Mouse (Mus musculus) thymus, adult 2 months (tissue): ENCODE measurements around the gene Grip1. TPM values are rescaled to one million over a fixed set of nuclear protein-coding genes. Genes with fewer than 3 reads are reported as not detected.

Source experiments
- DNase-seq: peaks from one replicate; pipeline ENCODE4 v3.0.0; 2021
- H3K27ac ChIP-seq: fragments of 200-500 bp; 2 replicates; pipeline ENCODE4 v1.5.1; 2012; ENCODE audit warnings: low read length, control low read depth; ENCODE audit not compliant: control insufficient read depth, insufficient read depth
- H3K27me3 ChIP-seq: fragments of 200-500 bp; 2 replicates; pipeline ENCODE4 v1.6.1; 2012; ENCODE audit warnings: mild to moderate bottlenecking, low read length, moderate library complexity, mixed read lengths; ENCODE audit not compliant: control insufficient read depth, insufficient read depth
- H3K36me3 ChIP-seq: fragments of 200-500 bp; 2 replicates; pipeline ENCODE4 v1.6.1; 2012; ENCODE audit warnings: mild to moderate bottlenecking, low read length, moderate library complexity; ENCODE audit not compliant: control insufficient read depth, insufficient read depth
- H3K4me1 ChIP-seq: fragments of 200-500 bp; replicated peaks from 2 replicates; pipeline ENCODE4 v1.6.1; 2012; ENCODE audit warnings: low read length; ENCODE audit not compliant: control insufficient read depth, insufficient read depth
- H3K4me3 ChIP-seq: fragments of 200-500 bp; 2 replicates; pipeline ENCODE4 v1.5.1; 2012; ENCODE audit warnings: mild to moderate bottlenecking, low read length, control low read depth, moderate library complexity; ENCODE audit not compliant: control insufficient read depth, insufficient read depth
- CTCF ChIP-seq: fragments of 200-500 bp; IDR thresholded peaks from 2 replicates; pipeline ENCODE4 v1.5.1; 2012; ENCODE audit warnings: mild to moderate bottlenecking, control low read depth, low read length, moderate library complexity, borderline replicate concordance; ENCODE audit not compliant: control insufficient read depth, poor library complexity, insufficient read depth; ENCODE audit errors: extremely low read depth
- POLR2A ChIP-seq: fragments of 200-500 bp; IDR thresholded peaks from 2 replicates; pipeline ENCODE4 v1.6.1; 2012; ENCODE audit warnings: mild to moderate bottlenecking, low read length, control low read depth, moderate library complexity; ENCODE audit not compliant: control insufficient read depth, poor library complexity, insufficient read depth; ENCODE audit errors: extremely low read depth
- WGBS: fragments of 180-500 bp; shearing (Covaris S2); methylation state at CpG from one replicate; pipeline ENCODE4 v1.1.7; 2018; 5-methylcytosine and 5-hydroxymethylcytosine counted together
- polyA plus RNA-seq: library from polyadenylated mRNA; depleted of rRNA; stranded (reverse); fragments of >200 nt; gene quantifications from 2 replicates; pipeline ENCODE4 v1.2.3, GENCODE M21; 2012

The Grip1 gene
- polyA plus RNA-seq, 1 experiment = 0.47 TPM

GRCm38 (mm10) chr10:119927963-119928362 is 474.3 kb downstream of the Grip1 start:
- DNase-seq = no peak
- Histone ChIP-seq H3K27me3 (no peaks in the 10 kb centered on the region), H3K4me3 (no peak overlapping the region), H3K36me3 (no peaks in the 10 kb centered on the region), H3K4me1 (no peaks in the 10 kb centered on the region), H3K27ac (no peak overlapping the region)
- TF ChIP-seq CTCF (no peak), POLR2A (no peak)
- 83% methylated on average over 5 of the region's 5 CpGs for WGBS

- TF ChIP-seq CTCF (no peak), POLR2A (no peak)
- H3K4me1 ChIP-seq = no peaks in the 10 kb centered on the region
- no peak overlapping the region for H3K4me3 ChIP-seq
- no peaks in the 10 kb centered on the region for H3K36me3 ChIP-seq
- H3K27me3 ChIP-seq = no peaks in the 10 kb centered on the region
- DNase-seq = no peak
- WGBS = 89% methylated on average over 2 of the region's 2 CpGs
- no peak overlapping the region for H3K27ac ChIP-seq
Measured at GRCm38 (mm10) chr10:119928921-119929320, 475.3 kb downstream of the Grip1 start.

GRCm38 (mm10) chr10:119932794-119933193 is 479.2 kb downstream of the Grip1 start:
- H3K27ac ChIP-seq = no peak overlapping the region
- 78% methylated on average over 4 of the region's 4 CpGs for whole genome bisulfite sequencing

GRCm38 (mm10) chr10:119933362-119933761 is 479.7 kb downstream of the Grip1 start:
- no peaks in the 10 kb centered on the region for H3K27me3 ChIP-seq
- H3K4me1 ChIP-seq = no peaks in the 10 kb centered on the region
- TF ChIP-seq CTCF = no peak
- TF ChIP-seq POLR2A = no peak
- WGBS = 94% methylated on average over 5 of the region's 5 CpGs
- H3K36me3 ChIP-seq = no peaks in the 10 kb centered on the region
- H3K27ac ChIP-seq = no peak overlapping the region
- no peak for DNase-seq
- H3K4me3 ChIP-seq = no peak overlapping the region

More at GRCm38 (mm10) chr10:119932794-119933193, 479.2 kb downstream of the Grip1 start:
- TF ChIP-seq CTCF (no peak), POLR2A (no peak)
- Histone ChIP-seq H3K27me3 (no peaks in the 10 kb centered on the region), H3K4me1 (no peaks in the 10 kb centered on the region), H3K4me3 (no peak overlapping the region), H3K36me3 (no peaks in the 10 kb centered on the region)
- DNase-seq = no peak

- WGBS = 91% methylated on average over 6 of the region's 6 CpGs
- H3K36me3 ChIP-seq = no peaks in the 10 kb centered on the region
- H3K4me3 ChIP-seq = no peak overlapping the region
- TF ChIP-seq CTCF (no peak), POLR2A (no peak)
- H3K27me3 ChIP-seq = no peaks in the 10 kb centered on the region
- no peaks in the 10 kb centered on the region for H3K4me1 ChIP-seq
- H3K27ac ChIP-seq = no peak overlapping the region
- no peak for DNase-seq
Measured at GRCm38 (mm10) chr10:119935231-119935630, 481.6 kb downstream of the Grip1 start.

GRCm38 (mm10) chr10:119937481-119937880 is 483.9 kb downstream of the Grip1 start:
- TF ChIP-seq CTCF = no peak
- no peak for TF ChIP-seq POLR2A
- no peaks in the 10 kb centered on the region for H3K36me3 ChIP-seq
- no peak overlapping the region for H3K4me3 ChIP-seq
- DNase-seq = no peak
- H3K27me3 ChIP-seq = no peaks in the 10 kb centered on the region
- WGBS = 93% methylated on average over 16 of the region's 16 CpGs
- no peak overlapping the region for H3K27ac ChIP-seq
- no peaks in the 10 kb centered on the region for H3K4me1 ChIP-seq

GRCm38 (mm10) chr10:119943906-119944305 is 490.3 kb downstream of the Grip1 start:
- Histone ChIP-seq H3K27ac (no peak overlapping the region), H3K4me3 (no peak overlapping the region), H3K4me1 (no peaks in the 10 kb centered on the region), H3K36me3 (no peaks in the 10 kb centered on the region), H3K27me3 (no peaks in the 10 kb centered on the region)
- no peak for DNase-seq
- TF ChIP-seq CTCF = no peak
- no peak for TF ChIP-seq POLR2A
- WGBS = 90% methylated on average over 8 of the region's 8 CpGs
